Mouse (Mus musculus) cerebellum, postnatal 14 days (tissue): ENCODE data around the gene Pcolce2.
"Not testable (repeated sequence)": the region's sequence is repeated elsewhere in the genome, so short reads cannot be mapped to it uniquely, and the experiment has no call there.

ENCODE experiments used
- DNase-seq, 2 experiments: peaks; one replicate each; pipeline ENCODE4 v3.0.0; 2021; ENCODE audit warnings: mixed read lengths in 2 of 2

Gene Pcolce2

GRCm38 (mm10) chr9:95637271-95638181, at the start of gene Pcolce2:
Gene Pcolce2, plus strand, starts transcription at chr9:95637601.
- DNase-seq, result peak; percentile 62 to 69

GRCm38 (mm10) chr9:95588070-95588469, 49.3 kb upstream of the Pcolce2 start:
- DNase-seq, result no peak

- no peak for DNase-seq
These were observed 43.1 kb upstream of the Pcolce2 start for GRCm38 (mm10) chr9:95594291-95594690.

- no peak for DNase-seq
These were observed 39.8 kb upstream of the Pcolce2 start for GRCm38 (mm10) chr9:95597466-95598178.

GRCm38 (mm10) chr9:95598179-95598721, 39.2 kb upstream of the Pcolce2 start:
- DNase-seq, result no peak

- peak in 1 of 2 experiments; percentile 28 for DNase-seq
These were observed 38.0 kb upstream of the Pcolce2 start for GRCm38 (mm10) chr9:95599399-95599798.

- no peak for DNase-seq
These were observed 34.6 kb upstream of the Pcolce2 start for GRCm38 (mm10) chr9:95602849-95603248.

GRCm38 (mm10) chr9:95603316-95603715, 34.1 kb upstream of the Pcolce2 start:
- no peak for DNase-seq

GRCm38 (mm10) chr9:95607196-95607595, 30.2 kb upstream of the Pcolce2 start:
- peak in 1 of 2 experiments; percentile 12 for DNase-seq

- DNase-seq, result no peak
These were observed 25.1 kb upstream of the Pcolce2 start for GRCm38 (mm10) chr9:95612246-95612768.

- DNase-seq, result no peak
These were observed 23.8 kb upstream of the Pcolce2 start for GRCm38 (mm10) chr9:95613426-95614127.

GRCm38 (mm10) chr9:95614861-95615615, 22.4 kb upstream of the Pcolce2 start:
- no peak for DNase-seq

GRCm38 (mm10) chr9:95615961-95616360, 21.4 kb upstream of the Pcolce2 start:
- DNase-seq, result no peak

GRCm38 (mm10) chr9:95618572-95618971, 18.8 kb upstream of the Pcolce2 start:
- DNase-seq, result no peak

GRCm38 (mm10) chr9:95624072-95624471, 13.3 kb upstream of the Pcolce2 start:
- no peak for DNase-seq

- no peak for DNase-seq
These were observed 8.9 kb upstream of the Pcolce2 start for GRCm38 (mm10) chr9:95628439-95628948.

- not testable (repeated sequence) for DNase-seq
These were observed 7.8 kb upstream of the Pcolce2 start for GRCm38 (mm10) chr9:95629561-95629960.

GRCm38 (mm10) chr9:95636395-95636794, 1.0 kb upstream of the Pcolce2 start:
- DNase-seq, result no peak

GRCm38 (mm10) chr9:95639919-95640318, 2.5 kb downstream of the Pcolce2 start:
- no peak for DNase-seq

- DNase-seq, result no peak
These were observed 8.5 kb downstream of the Pcolce2 start for GRCm38 (mm10) chr9:95645926-95646325.

GRCm38 (mm10) chr9:95653363-95653762, 16.0 kb downstream of the Pcolce2 start:
- peak; percentile 49 to 57 for DNase-seq

- no peak for DNase-seq
These were observed 17.0 kb downstream of the Pcolce2 start for GRCm38 (mm10) chr9:95654356-95654755.
